Mouse (Mus musculus) forebrain, embryonic 10.5 days (tissue): ENCODE data around the gene Herc3. TPM values are rescaled to one million over a fixed set of nuclear protein-coding genes. Genes with fewer than 3 reads are reported as not detected.
"Not testable (repeated sequence)": the region's sequence is repeated elsewhere in the genome, so short reads cannot be mapped to it uniquely, and the experiment has no call there.

Experiments used
- DNase-seq: peaks from one replicate; pipeline ENCODE4 v3.0.0-alpha.2; 2017; ENCODE audit warnings: low spot score; ENCODE audit errors: extremely low spot score
- H3K27ac ChIP-seq: fragments of 300-500 bp; sonication (generic); 2 replicates; pipeline ENCODE4 v1.5.1; 2016; ENCODE audit warnings: mild to moderate bottlenecking
- H3K27me3 ChIP-seq: fragments of 300-500 bp; sonication (generic); 2 replicates; pipeline ENCODE4 v1.6.1; 2016; ENCODE audit warnings: mild to moderate bottlenecking; ENCODE audit not compliant: poor library complexity, severe bottlenecking
- H3K36me3 ChIP-seq: fragments of 300-500 bp; sonication (generic); replicated peaks from 2 replicates; pipeline ENCODE4 v1.6.1; 2016; ENCODE audit warnings: mild to moderate bottlenecking, moderate library complexity
- H3K4me1 ChIP-seq: fragments of 300-500 bp; sonication (generic); 2 replicates; pipeline ENCODE4 v1.6.1; 2016
- H3K4me3 ChIP-seq: fragments of 300-500 bp; sonication (generic); 2 replicates; pipeline ENCODE4 v1.5.1; 2016; ENCODE audit warnings: mild to moderate bottlenecking, moderate library complexity
- H3K9me3 ChIP-seq: fragments of 300-500 bp; sonication (generic); 2 replicates; pipeline ENCODE4 v1.6.1; 2016; ENCODE audit warnings: mild to moderate bottlenecking, moderate library complexity
- WGBS: fragments of 180-500 bp; shearing (Covaris S2); methylation state at CpG from one replicate; pipeline ENCODE4 v1.1.7; 2016; 5-methylcytosine and 5-hydroxymethylcytosine counted together
- polyA plus RNA-seq: library from polyadenylated mRNA; unstranded; fragments of >200 nt; fragmentation: Nextera tagmentation; extraction: Ambion mirVana; gene quantifications from 2 replicates; pipeline ENCODE4 v1.2.1, GENCODE M21; 2016

Gene Herc3
- polyA plus RNA-seq, 1 experiment from 2014 or later: 7.0 TPM

DNA sequence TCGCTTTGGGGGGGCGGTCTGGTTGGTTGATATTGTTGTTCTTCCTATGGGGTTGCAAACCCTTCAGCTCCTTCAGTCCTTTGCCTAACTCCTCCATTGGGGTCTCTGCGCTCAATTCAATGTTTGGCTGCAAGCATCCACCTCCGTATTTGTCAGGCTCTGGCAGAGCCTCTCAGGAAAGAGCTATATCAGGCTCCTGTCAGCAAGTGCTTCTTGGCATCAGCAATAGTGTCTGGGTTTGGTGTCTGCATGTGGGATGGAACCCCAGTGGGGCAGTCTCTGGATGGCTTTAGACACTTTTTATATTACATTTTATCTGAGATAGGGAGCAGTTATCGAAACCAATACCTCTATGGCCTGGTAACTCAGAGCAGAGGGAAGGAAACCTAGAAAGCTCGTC lies 36.6 kb downstream of the Herc3 start:
- DNase-seq, H3K36me3 ChIP-seq, H3K4me1 ChIP-seq, H3K9me3 ChIP-seq, H3K27ac ChIP-seq, H3K27me3 ChIP-seq, H3K4me3 ChIP-seq: not testable (repeated sequence)
- 93% methylated on average over 6 of the region's 6 CpGs for WGBS

DNA sequence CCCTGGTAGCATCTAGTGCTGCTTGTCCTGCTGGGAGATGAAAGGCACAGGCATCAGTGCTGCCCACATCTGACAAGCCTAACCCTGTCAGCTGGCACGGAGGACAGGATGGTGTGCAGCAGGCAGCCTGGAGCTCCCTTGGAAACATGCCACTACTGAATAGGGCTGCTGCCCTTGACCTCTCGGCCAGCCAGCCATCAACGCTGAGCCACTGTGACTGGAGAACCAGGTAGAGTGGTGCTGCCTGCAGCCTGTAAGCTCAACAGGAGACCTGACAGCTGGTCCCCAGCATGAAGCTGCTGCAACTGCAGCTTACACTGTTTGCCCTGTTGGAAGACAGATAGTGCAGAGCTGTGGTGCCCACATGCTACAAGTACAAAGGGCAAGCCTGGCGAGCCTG lies 48.3 kb downstream of the Herc3 start:
- no peak overlapping the region for H3K4me3 ChIP-seq
- H3K9me3 ChIP-seq: no peaks in the 10 kb centered on the region
- DNase-seq: no peak
- WGBS: 86% methylated on average over 4 of the region's 4 CpGs
- no peaks in the 10 kb centered on the region for H3K4me1 ChIP-seq
- H3K27ac ChIP-seq: no peak overlapping the region
- no peaks in the 10 kb centered on the region for H3K27me3 ChIP-seq
- peaks cover 14% of the 10 kb centered on the region for H3K36me3 ChIP-seq

DNA sequence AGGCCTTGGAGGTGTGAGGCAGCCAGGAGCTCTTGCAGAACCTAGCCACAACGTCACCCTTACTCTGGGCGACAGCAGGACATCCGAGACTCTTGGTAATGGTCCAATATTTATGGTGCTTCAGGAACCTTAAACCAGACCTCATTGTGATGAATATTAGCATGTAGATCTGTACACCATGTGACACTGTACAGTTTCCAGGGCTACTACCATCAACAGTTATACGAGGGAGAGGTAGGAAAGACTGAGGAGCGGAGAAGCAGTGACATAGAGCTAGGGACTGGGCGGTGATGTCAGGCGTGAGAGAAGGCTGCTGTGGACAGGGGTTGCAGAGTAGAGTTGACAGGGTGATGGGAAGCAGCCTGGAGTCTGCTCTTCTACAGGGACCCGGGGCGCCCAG lies 48.7 kb downstream of the Herc3 start:
- Histone ChIP-seq H3K27me3 (no peaks in the 10 kb centered on the region), H3K9me3 (no peaks in the 10 kb centered on the region), H3K36me3 (peaks cover 14% of the 10 kb centered on the region), H3K4me3 (no peak overlapping the region), H3K4me1 (no peaks in the 10 kb centered on the region), H3K27ac (no peak overlapping the region)
- DNase-seq: no peak
- WGBS: 95% methylated on average over 9 of the region's 9 CpGs

DNA sequence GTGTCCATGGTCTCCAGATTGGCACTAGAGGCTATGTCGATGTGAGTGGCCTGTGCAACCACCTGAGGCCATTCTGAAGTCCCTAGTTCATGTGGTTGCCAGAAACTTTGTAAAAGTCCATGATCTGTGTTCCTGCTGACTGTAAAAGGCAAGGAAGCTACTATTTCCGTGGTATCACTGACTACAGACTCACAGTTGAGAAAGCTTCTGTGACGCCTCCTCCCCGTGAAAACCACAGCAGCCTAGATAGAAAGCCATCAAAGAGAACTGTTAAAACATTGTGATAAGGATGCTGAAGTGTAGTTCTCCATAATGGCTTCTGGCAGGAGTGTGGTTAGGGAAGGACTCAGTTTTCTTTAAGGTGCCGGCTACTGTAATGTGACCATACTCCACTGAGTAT lies 49.6 kb downstream of the Herc3 start:
- H3K36me3 ChIP-seq: peaks cover 14% of the 10 kb centered on the region
- no peaks in the 10 kb centered on the region for H3K4me1 ChIP-seq
- no peak overlapping the region for H3K27ac ChIP-seq
- no peak overlapping the region for H3K4me3 ChIP-seq
- DNase-seq: no peak
- no peaks in the 10 kb centered on the region for H3K27me3 ChIP-seq
- H3K9me3 ChIP-seq: no peaks in the 10 kb centered on the region
- 93% methylated on average over 5 of the region's 5 CpGs for WGBS

GRCm38 (mm10) chr6:58881363-58881762 lies 50.1 kb downstream of the Herc3 start:
- no peaks in the 10 kb centered on the region for H3K27me3 ChIP-seq
- H3K4me1 ChIP-seq: no peaks in the 10 kb centered on the region
- DNase-seq: no peak
- H3K36me3 ChIP-seq: peaks cover 14% of the 10 kb centered on the region
- H3K9me3 ChIP-seq: no peaks in the 10 kb centered on the region
- H3K4me3 ChIP-seq: no peak overlapping the region
- H3K27ac ChIP-seq: no peak overlapping the region
- WGBS: 93% methylated on average over 3 of the region's 3 CpGs

DNA sequence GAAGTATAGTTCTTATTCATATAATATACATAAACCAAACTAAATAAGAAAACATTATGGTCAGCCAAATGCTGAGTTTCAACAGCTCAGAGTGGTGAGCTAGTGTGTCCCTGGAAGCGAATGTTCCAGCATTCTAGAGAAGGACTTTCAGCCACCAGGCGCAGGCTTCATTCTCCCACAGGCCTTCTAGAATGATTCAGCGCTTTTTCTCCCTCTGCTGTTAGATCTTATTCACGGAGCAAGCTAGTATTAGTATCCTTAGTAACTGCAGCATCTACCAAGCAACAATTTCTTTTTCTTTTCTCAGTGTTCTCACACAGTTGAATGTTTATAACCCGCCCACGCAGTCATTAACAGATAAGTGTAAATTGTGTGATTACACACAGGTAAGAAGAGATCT lies 51.0 kb downstream of the Herc3 start:
- H3K27me3 ChIP-seq: no peaks in the 10 kb centered on the region
- no peaks in the 10 kb centered on the region for H3K9me3 ChIP-seq
- no peaks in the 10 kb centered on the region for H3K4me1 ChIP-seq
- WGBS: 85% methylated on average over 6 of the region's 6 CpGs
- no peak overlapping the region for H3K4me3 ChIP-seq
- no peak overlapping the region for H3K27ac ChIP-seq
- peaks cover 14% of the 10 kb centered on the region for H3K36me3 ChIP-seq
- DNase-seq: no peak

- Histone ChIP-seq H3K9me3 (no peaks in the 10 kb centered on the region), H3K27ac (no peak overlapping the region), H3K4me3 (no peak overlapping the region), H3K4me1 (no peaks in the 10 kb centered on the region), H3K36me3 (peaks cover 3% of the 10 kb centered on the region), H3K27me3 (no peaks in the 10 kb centered on the region)
- DNase-seq: no peak
- 91% methylated on average over 3 of the region's 3 CpGs for WGBS
These were observed 58.7 kb downstream of the Herc3 start for GRCm38 (mm10) chr6:58889917-58890316.

DNA sequence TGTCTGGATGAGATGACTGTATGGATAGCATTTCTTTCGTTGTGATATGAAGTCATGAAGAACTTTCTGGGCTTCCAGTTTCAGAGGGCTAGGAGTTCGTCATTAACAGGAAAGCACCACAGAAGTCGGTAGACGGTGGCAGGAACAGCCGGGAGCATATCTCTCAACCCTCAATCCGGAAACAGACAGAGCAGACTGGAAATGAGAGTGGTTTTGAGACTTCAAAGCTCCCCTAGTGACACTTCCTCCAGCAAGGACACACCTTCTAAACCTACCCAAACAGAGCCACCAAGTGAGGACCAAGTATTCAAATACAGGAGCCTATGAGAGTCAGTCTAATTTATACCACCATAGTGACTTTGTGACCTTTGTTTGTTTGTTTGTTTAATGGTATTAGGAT lies 62.0 kb downstream of the Herc3 start:
- H3K27me3 ChIP-seq: no peaks in the 10 kb centered on the region
- H3K36me3 ChIP-seq: peaks cover 3% of the 10 kb centered on the region
- no peak overlapping the region for H3K4me3 ChIP-seq
- H3K27ac ChIP-seq: no peak overlapping the region
- 89% methylated on average over 6 of the region's 6 CpGs for WGBS
- H3K9me3 ChIP-seq: no peaks in the 10 kb centered on the region
- H3K4me1 ChIP-seq: no peaks in the 10 kb centered on the region
- DNase-seq: no peak

GRCm38 (mm10) chr6:58894994-58895393 lies 63.7 kb downstream of the Herc3 start:
- Histone ChIP-seq H3K27ac (no peak overlapping the region), H3K27me3 (no peaks in the 10 kb centered on the region), H3K4me3 (no peak overlapping the region), H3K36me3 (peaks cover 2% of the 10 kb centered on the region), H3K9me3 (no peaks in the 10 kb centered on the region), H3K4me1 (no peaks in the 10 kb centered on the region)
- 66% methylated on average over 4 of the region's 4 CpGs for WGBS
- DNase-seq: no peak

GRCm38 (mm10) chr6:58896648-58897047 lies 65.4 kb downstream of the Herc3 start:
- Histone ChIP-seq H3K36me3 (no peaks in the 10 kb centered on the region), H3K9me3 (no peaks in the 10 kb centered on the region), H3K27me3 (no peaks in the 10 kb centered on the region), H3K4me1 (no peaks in the 10 kb centered on the region), H3K27ac (no peak overlapping the region), H3K4me3 (no peak overlapping the region)
- DNase-seq: no peak
- 86% methylated on average over 3 of the region's 3 CpGs for WGBS

DNA sequence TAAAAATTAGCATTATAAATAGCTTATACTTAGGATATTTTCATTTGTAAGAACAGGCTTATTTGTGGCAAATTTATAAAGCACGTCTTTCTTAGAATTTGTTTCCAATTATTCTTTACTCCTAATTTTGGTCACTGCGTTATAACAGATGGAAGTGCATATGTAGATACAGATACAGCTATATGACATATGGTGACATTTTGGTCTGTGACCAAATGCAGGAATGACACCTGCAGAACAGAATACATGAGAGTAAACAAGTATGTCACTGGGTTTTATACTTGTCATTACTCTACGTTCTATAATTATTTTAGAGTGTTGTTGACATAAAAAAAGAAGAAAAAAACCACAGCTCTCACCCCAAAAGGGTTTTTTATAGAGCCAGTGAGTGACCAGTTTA lies 67.8 kb downstream of the Herc3 start:
- WGBS: 93% methylated on average over 3 of the region's 3 CpGs
- no peak for DNase-seq
- H3K36me3 ChIP-seq: no peaks in the 10 kb centered on the region
- no peak overlapping the region for H3K4me3 ChIP-seq
- no peaks in the 10 kb centered on the region for H3K9me3 ChIP-seq
- H3K4me1 ChIP-seq: 0 out of 2 replicates have a peak, but pooled peaks cover 5% of the 10 kb centered on the region
- H3K27me3 ChIP-seq: no peaks in the 10 kb centered on the region
- H3K27ac ChIP-seq: no peak overlapping the region

DNA sequence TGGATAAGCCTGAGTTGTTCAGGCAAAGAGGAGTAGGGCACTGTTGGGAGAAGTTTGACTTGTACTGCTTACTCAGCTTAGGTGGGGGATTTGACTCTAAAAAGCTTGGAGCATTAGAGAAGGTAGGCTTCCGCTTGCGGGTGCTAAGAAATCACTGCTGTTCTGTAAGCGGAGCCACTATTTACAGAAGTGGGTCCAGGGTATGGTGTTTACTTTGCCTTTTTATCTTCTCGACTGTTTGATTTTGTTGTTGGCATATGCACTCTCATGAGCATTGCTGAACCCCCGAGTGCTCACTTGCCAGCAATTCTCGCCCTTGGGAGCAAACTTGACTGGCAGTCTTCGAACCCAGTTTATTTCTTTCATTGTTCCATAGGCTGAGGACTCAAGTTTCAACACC lies 69.3 kb downstream of the Herc3 start:
- Histone ChIP-seq H3K9me3 (no peaks in the 10 kb centered on the region), H3K36me3 (no peaks in the 10 kb centered on the region), H3K4me1 (0 out of 2 replicates have a peak, but pooled peaks cover 5% of the 10 kb centered on the region), H3K4me3 (no peak overlapping the region), H3K27me3 (no peaks in the 10 kb centered on the region), H3K27ac (no peak overlapping the region)
- DNase-seq: no peak
- WGBS: 91% methylated on average over 7 of the region's 7 CpGs

DNA sequence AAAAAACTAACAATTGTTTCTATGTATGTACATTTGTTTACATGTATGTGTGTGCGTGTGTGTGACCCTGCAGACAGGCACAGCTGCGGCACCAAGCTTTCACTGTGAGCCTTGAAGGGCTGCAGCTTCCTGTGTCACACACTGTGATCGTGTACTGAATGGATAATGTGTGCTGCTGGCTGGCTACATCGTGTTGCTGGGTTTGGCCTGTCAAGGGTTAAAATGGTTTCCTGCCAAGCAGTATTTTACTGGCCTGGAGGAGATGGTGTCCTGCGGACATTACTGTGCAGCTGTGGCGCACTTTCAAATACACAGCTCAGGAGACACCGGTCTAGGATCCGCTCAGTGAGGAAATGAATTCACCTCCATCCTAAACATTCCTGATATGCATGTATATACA lies 71.9 kb downstream of the Herc3 start:
- no peak for DNase-seq
- Histone ChIP-seq H3K27me3 (peaks cover 9% of the 10 kb centered on the region; the same call in 1 of the 2 replicates), H3K9me3 (peaks cover 16% of the 10 kb centered on the region), H3K27ac (no peak overlapping the region), H3K4me3 (no peak overlapping the region), H3K4me1 (0 out of 2 replicates have a peak, but pooled peaks cover 5% of the 10 kb centered on the region), H3K36me3 (peaks cover 17% of the 10 kb centered on the region)
- WGBS: 53% methylated on average over 8 of the region's 8 CpGs

- H3K9me3 ChIP-seq: peaks cover 16% of the 10 kb centered on the region
- 0 out of 2 replicates have a peak, but pooled peaks cover 5% of the 10 kb centered on the region for H3K4me1 ChIP-seq
- peaks cover 9% of the 10 kb centered on the region; the same call in 1 of the 2 replicates for H3K27me3 ChIP-seq
- peaks cover 17% of the 10 kb centered on the region for H3K36me3 ChIP-seq
- H3K4me3 ChIP-seq: no peak overlapping the region
- H3K27ac ChIP-seq: no peak overlapping the region
- no peak for DNase-seq
- WGBS: 56% methylated on average over 3 of the region's 3 CpGs
These were observed 73.3 kb downstream of the Herc3 start for GRCm38 (mm10) chr6:58904551-58904950.
